Mouse (Mus musculus): Measurements from ENCODE around the gene Vmn2r97.
"Not testable (repeated sequence)": the region's sequence is repeated elsewhere in the genome, so short reads cannot be mapped to it uniquely, and the experiment has no call there.

Vmn2r97 gene

GRCm38 (mm10) chr17:18914000-18914399, at the start of gene Vmn2r97:
Vmn2r97 (plus strand) TSS chr17:18914300.
- not testable (repeated sequence) for DNase-seq (ENCODE audit: low spot score)

GRCm38 (mm10) chr17:18882436-18882835, 31.7 kb upstream of the Vmn2r97 start:
- not testable (repeated sequence) for DNase-seq (ENCODE audit: low spot score)

- no peak for DNase-seq (ENCODE audit: low spot score)
Observed at GRCm38 (mm10) chr17:18889745-18890329, 24.3 kb upstream of the Vmn2r97 start.

GRCm38 (mm10) chr17:18957800-18958199, 43.7 kb downstream of the Vmn2r97 start:
- not testable (repeated sequence) for DNase-seq (ENCODE audit: low spot score)

- DNase-seq (ENCODE audit: low spot score), result no peak
Observed at GRCm38 (mm10) chr17:18968371-18969275, 54.5 kb downstream of the Vmn2r97 start.
